7 mouse cellular contexts compared by ENCODE assay signal in genomic region chr11:120581490-120582267, GRCm38 (mm10). TPM values are rescaled to one million over a fixed set of nuclear protein-coding genes. Genes with fewer than 3 reads are reported as not detected.
A peak's percentile ranks its signal among the peaks of the same experiment; 100 is the strongest.
DNase-seq lines count a peak whose midpoint lies in the region; ATAC-seq lines count a peak whose summit lies in the region.

Arhgdia (minus strand) TSS chr11:120581624.

- H3K9ac ChIP-seq in midbrain, embryonic 11.5 days (ENCODE audit: low read length) = peak within 1 kb of the TSS; percentile 96

- peak; percentile 73 for ATAC-seq in granulocyte monocyte progenitor cell, adult 5-6 weeks (replicated peaks; ENCODE audit: poor library complexity, severe bottlenecking)
- peak; percentile 67 for ATAC-seq in midbrain, embryonic 11.5 days (ENCODE audit: low FRiP score)

- peaks cover 5% of the 10 kb centered on the region; the same call in 1 of the 2 replicates for H3K9me3 ChIP-seq in embryonic facial prominence, embryonic 10.5 days
- no peaks in the 10 kb centered on the region; the same call in 1 of the 2 replicates for H3K9me3 ChIP-seq in midbrain, embryonic 11.5 days (ENCODE audit: control insufficient read depth, low read length)

- intact Hi-C loops in left cerebral cortex, postnatal 4 days (cut with DNase I) = no loop called here

- peak within 1 kb of the TSS; percentile 96 for H3K4me2 ChIP-seq in midbrain, embryonic 11.5 days

- H3K27me3 ChIP-seq in embryonic facial prominence, embryonic 10.5 days (replicated peaks; ENCODE audit: low read depth, poor library complexity, severe bottlenecking) = no peaks in the 10 kb centered on the region
- H3K27me3 ChIP-seq in midbrain, embryonic 11.5 days (ENCODE audit: control insufficient read depth, insufficient read depth, low read length) = no peaks in the 10 kb centered on the region

- peak within 1 kb of the TSS; percentile 92 for H3K4me3 ChIP-seq in embryonic facial prominence, embryonic 10.5 days
- H3K4me3 ChIP-seq in midbrain, embryonic 11.5 days (ENCODE audit: low read depth, low read length) = peak within 1 kb of the TSS; percentile 100

- peaks cover 77% of the 10 kb centered on the region for H3K36me3 ChIP-seq in embryonic facial prominence, embryonic 10.5 days (replicated peaks)
- H3K36me3 ChIP-seq in midbrain, embryonic 11.5 days (ENCODE audit: control insufficient read depth, insufficient read depth, low read length) = peaks cover 31% of the 10 kb centered on the region

- H3K4me1 ChIP-seq in embryonic facial prominence, embryonic 10.5 days = peaks cover 37% of the 10 kb centered on the region
- H3K4me1 ChIP-seq in midbrain, embryonic 11.5 days (ENCODE audit: control insufficient read depth, insufficient read depth, low read length) = peaks cover 22% of the 10 kb centered on the region

- H3K27ac ChIP-seq in embryonic facial prominence, embryonic 10.5 days (replicated peaks) = peak within 1 kb of the TSS; percentile 96
- H3K27ac ChIP-seq in midbrain, embryonic 11.5 days (ENCODE audit: low read depth, low read length) = peak within 1 kb of the TSS; percentile 91

- WGBS in embryonic facial prominence, embryonic 10.5 days = 4% methylated on average over 75 of the region's 75 CpGs
- 5% methylated on average over 62 of the region's 75 CpGs for WGBS in midbrain, embryonic 11.5 days

- peak; percentile 84 for DNase-seq in adrenal gland, adult 8-10 months
- peak; percentile 91 for DNase-seq in embryonic facial prominence, embryonic 10.5 days (ENCODE audit: low spot score)
- DNase-seq in kidney, adult 11 months = peak; percentile 80
- peak; percentile 92 for DNase-seq in left cerebral cortex, postnatal 4 days
- peak; percentile 99 for DNase-seq in midbrain, embryonic 11.5 days (ENCODE audit: low spot score, missing footprints)
- DNase-seq in skeletal muscle tissue, adult 2 months (ENCODE audit: low read depth, low spot score) = peak; percentile 86

RNA-seq across cellular contexts. Expression of gene Arhgdia, which starts in this region (rescaled TPM):
- total RNA-seq in adrenal gland, adult 8-10 months (2022) = 100 to 1,000 TPM; 356 to 389 (median 365) TPM
- polyA plus RNA-seq in embryonic facial prominence, embryonic 10.5 days (2016; fragmentation: Nextera tagmentation; extraction: Ambion mirVana) = 735 and 777 TPM in 2 replicates
- total RNA-seq in granulocyte monocyte progenitor cell, adult 5-6 weeks (2014; fragmentation: Nextera tagmentation) = 514 and 552 TPM in 2 replicates
- 163 and 168 TPM in 2 replicates for total RNA-seq in granulocyte monocyte progenitor cell, adult 5-6 weeks (2017)
- 100 to 1,000 TPM; 351 to 368 TPM for total RNA-seq in left cerebral cortex, postnatal 4 days (2021)
- 521 and 583 TPM in 2 replicates for polyA plus RNA-seq in midbrain, embryonic 11.5 days (2014; fragmentation: Nextera tagmentation; extraction: Ambion mirVana)

Comparison
In these comparisons a context has a peak if more than half of its experiments do, and no peak if none do; other contexts are left out.
1. Peak in every context shown above with its lines: DNase-seq, ATAC-seq, H3K4me3 ChIP-seq and H3K27ac ChIP-seq.